Mouse (Mus musculus): ENCODE results near the gene Plekhg3.

DNA sequence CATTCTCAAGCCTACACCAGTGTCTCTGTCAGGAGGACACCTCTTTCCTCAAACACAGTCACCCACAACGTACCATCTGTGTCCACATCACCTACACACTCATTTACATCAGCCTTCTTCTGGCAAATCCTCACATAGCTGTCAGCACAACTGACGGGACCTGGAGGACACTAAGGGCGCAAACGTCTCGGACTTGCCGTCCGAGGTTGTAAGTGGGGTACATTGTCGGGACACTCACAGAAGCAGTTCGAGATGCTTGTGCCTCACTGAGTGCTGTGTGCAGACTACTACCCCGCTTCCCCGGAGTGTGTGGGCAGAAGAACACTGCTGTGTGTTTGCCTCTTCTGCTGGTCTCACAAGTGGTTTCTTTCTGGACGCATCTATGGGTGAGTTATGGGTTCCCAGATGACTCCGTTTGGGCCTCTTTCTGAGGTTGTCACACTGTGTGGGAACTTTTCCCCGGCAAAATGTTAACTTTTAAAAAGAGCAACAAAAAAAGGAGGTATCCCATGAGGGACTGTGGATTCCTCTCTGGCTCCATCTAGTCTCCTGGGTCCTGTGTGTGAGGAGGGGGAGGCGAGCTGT, 15.2 kb downstream of the Plekhg3 start:
- TF ChIP-seq HCFC1 (IDR thresholded peaks at IDR 0.05; ENCODE audit: borderline replicate concordance, insufficient read depth, low read length) (no peak), ZNF384 (IDR thresholded peaks at IDR 0.05; ENCODE audit: low read depth, low read length) (no peak), ZC3H11A (IDR thresholded peaks at IDR 0.05; ENCODE audit: borderline replicate concordance, low read depth, low read length) (no peak), CHD2 (IDR thresholded peaks at IDR 0.05; ENCODE audit: low read depth, low read length) (no peak), MAFK (IDR thresholded peaks at IDR 0.05; ENCODE audit: insufficient read depth, low read depth, low read length) (no peak)
